Mouse (Mus musculus) gastrocnemius, adult 2 months (tissue): ENCODE data around the gene Tmem222. TPM values are rescaled to one million over a fixed set of nuclear protein-coding genes. Genes with fewer than 3 reads are reported as not detected.

Source experiments
- DNase-seq: peaks from one replicate; pipeline ENCODE4 v3.0.0; 2022
- H3K27ac ChIP-seq: fragments of 200-600 bp; 2 replicates; pipeline ENCODE4 v1.8.1; 2022; ENCODE audit warnings: mild to moderate bottlenecking
- H3K4me3 ChIP-seq: fragments of 200-600 bp; 2 replicates; pipeline ENCODE4 v1.8.1; 2022; ENCODE audit warnings: mild to moderate bottlenecking, moderate library complexity
- CTCF ChIP-seq: fragments of 200-600 bp; IDR thresholded peaks from 2 replicates; pipeline ENCODE4 v1.8.1; 2022; ENCODE audit warnings: antibody characterized with exemption, mild to moderate bottlenecking, moderate library complexity
- intact Hi-C: fragments of 180-260 bp; cut with DNase I; formaldehyde crosslinking; loops from one replicate; pipeline ENCODE4 v1.15.1; 2025
- total RNA-seq, 2 experiments: library from RNA; stranded (reverse); gene quantifications; 2 replicates each; pipeline ENCODE4 v1.2.3; 2021

Gene Tmem222
- total RNA-seq, 2 experiments from 2014 or later, result 21.6 to 25.7 TPM

DNA sequence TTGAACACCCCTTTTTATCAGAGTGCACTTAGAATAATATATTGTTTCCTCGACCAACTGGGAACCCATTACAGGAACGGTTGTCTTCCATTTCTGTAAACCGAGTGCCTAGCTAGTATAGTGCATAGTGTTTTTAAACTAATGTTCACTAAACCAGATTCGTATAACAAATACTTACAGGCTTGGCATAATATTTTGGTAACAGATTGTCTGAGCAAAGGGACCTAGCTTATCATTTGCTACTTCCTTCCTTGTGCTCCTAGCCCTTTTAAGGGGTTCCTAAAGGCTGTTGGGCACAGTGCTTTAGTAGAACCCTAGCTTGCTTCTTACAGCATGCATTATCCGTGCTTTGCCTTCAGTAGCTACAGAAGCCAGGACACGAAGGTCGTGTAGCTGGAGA, 3.9 kb upstream of the Tmem222 start:
- no peak overlapping the region for H3K27ac ChIP-seq
- H3K4me3 ChIP-seq, result no peak overlapping the region
- no peak for DNase-seq
- no peak for TF ChIP-seq CTCF
- intact Hi-C loops, result no loop called here

DNA sequence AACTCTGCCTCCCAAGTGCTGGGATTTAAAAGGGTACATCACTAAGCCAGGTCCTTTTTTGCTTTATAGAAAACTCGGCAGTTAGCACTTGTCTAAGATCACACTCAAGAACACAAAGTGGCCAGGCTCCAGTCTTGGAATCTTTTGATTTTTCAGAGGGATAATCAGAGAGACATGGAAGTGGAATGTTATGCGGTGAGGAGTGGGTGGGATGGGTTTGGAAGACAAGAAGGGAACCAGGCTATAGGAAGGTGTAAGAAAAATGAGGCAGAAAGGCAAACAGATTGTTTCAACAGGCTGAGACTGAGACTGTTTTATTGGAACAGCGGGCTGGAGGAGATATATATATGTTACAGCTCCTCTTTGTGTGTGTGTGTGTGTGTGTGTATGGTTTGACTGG, 890 bp upstream of the Tmem222 start:
- DNase-seq, result peak; percentile 6
- intact Hi-C loops, result no loop called here
- Histone ChIP-seq H3K27ac (peak overlapping the region; percentile 95), H3K4me3 (peak overlapping the region; percentile 81)
- no peak for TF ChIP-seq CTCF

DNA sequence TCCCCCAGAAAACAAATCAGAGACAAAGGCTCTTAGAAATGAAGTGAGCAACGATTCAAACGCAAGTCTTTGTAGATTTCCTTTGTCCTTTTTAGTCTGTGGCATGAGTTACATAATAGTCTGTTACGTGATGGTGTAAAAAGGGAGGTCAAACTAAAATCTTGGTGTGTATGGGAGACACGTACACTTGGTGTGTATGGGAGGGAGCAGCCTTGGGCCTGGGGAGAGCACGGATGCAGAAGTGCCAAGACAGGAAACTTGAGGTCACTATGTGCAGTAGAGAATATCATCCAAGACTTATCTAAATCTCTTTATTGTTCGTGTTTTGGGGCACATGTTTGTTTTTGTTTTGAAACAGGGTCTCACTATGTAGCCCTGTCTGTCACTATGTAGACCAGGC, 475 bp upstream of the Tmem222 start:
- intact Hi-C loops, result no loop called here
- peak overlapping the region; percentile 95 for H3K27ac ChIP-seq

DNA sequence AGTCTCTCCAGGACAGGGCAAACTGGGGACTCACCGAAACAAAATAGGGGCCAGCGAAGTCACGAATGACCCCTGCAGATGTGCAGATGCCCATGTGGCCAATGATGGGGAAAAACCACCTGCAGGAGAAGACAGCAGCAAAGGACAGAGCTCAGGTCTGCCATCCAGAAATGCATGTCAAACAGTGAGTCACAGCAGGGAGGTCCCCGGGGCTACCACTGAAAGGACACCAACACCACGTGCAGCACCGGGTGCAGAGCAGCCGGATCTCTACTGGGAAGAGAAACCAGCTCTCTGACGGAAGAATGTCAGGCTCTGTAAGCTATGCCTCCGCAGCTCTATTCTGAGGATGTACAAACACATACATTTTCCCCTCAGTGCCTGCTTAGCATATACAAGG, 6.7 kb downstream of the Tmem222 start:
- TF ChIP-seq CTCF, result no peak
- no peak overlapping the region for H3K4me3 ChIP-seq
- intact Hi-C loops, result no loop called here
- DNase-seq, result peak; percentile 16
- no peak overlapping the region for H3K27ac ChIP-seq

More for the DNA sequence above, 475 bp upstream of the Tmem222 start:
- DNase-seq, result peak; percentile 18
- TF ChIP-seq CTCF, result no peak
- H3K4me3 ChIP-seq, result peak overlapping the region; percentile 81

DNA sequence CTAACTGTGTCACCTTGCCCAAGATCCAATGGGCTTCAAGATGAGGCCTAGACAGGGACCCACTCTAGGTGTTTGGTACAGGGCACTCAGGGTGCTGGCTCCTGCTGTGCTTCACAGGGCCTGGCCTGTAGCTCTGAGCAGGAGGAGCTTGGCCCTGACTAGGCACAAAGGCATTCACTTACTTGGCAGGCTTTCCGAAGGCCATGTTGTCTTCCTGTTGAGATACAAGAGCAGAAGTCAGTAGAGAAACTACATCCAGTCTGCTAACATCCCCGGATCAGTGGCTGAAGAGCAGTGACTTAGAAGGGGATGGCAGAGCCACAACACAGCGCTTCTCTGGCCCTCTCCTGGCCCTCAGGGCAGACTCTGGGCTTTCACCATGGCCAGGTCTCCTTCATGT, 8.0 kb downstream of the Tmem222 start:
- intact Hi-C loops, result no loop called here
- DNase-seq, result no peak
- TF ChIP-seq CTCF, result no peak
- Histone ChIP-seq H3K27ac (peak overlapping the region; percentile 69), H3K4me3 (no peak overlapping the region)

DNA sequence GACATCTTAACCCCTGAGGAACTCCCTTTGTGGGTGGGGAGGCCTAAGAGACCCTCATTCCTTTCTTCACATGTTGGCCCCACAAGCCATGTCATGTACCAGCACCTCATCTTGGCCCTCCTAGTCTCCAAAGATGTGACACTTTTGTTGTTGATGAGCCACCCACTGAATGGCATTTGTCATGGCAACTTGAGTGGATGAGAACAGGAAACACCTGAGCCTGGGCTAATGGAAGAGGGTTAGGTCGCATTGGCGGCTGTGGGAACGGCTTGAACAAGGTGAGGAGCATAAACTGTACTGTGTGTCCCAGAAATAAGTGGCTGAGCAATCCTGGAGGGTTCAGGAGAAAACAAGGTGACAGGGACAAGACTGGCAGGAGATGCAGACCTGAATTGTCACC, 8.7 kb downstream of the Tmem222 start:
- intact Hi-C loops, result no loop called here
- Histone ChIP-seq H3K4me3 (no peak overlapping the region), H3K27ac (no peak overlapping the region)
- peak; percentile 15 for DNase-seq
- TF ChIP-seq CTCF, result no peak

DNA sequence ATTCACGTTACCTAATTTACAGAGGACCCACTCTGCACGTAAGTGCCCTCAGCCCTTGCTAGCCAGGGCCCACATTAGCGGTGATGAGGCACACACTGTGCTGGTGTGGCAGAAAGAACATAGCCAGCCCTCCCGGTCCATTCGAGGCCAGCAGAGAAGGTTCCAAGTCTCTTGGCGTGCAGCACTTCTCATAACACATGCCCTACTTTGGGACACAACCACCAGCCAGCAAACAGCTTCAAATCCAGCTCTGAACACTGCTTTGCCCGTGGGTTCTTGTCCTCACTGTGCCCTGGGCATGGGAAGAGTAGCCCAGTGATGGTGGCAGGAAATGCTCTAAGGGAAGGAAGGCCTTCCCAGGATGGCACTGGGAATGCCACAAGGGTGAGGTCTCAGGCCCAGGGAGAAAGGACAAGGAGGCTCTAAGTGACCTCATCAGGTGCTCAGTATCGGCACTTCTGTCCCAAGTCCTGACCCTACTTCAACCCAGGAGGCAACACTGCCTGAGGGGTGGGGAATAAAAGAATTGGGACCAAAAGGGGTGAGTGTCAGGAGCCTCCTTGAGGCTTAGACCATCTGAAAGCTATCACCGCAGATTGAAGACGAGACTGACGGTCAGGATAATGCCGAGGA, 11.2 kb downstream of the Tmem222 start:
- Histone ChIP-seq H3K4me3 (no peak overlapping the region), H3K27ac (peak overlapping the region; percentile 78)
- TF ChIP-seq CTCF, result no peak
- DNase-seq, result peak; percentile 70
- intact Hi-C loops, result no loop called here

DNA sequence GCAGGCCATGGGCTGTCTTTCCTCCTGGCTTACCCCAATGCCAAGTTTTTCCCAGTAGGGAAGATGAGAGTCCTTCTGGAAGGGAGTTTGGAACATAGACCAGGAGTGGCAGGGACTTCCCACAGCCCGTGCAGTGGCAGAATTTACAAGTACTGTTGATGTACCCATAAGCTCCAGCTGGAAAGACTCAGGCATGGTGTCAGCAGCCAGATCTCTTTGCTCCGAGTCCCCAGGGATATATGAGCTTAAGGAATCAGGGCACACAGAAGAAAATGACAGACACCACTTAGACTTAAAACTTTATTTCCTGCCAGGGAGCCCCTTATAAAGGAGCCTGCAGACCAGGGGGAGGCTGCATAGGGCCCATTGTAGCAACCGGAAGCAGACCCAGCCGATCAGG, 11.8 kb downstream of the Tmem222 start:
- H3K4me3 ChIP-seq, result no peak overlapping the region
- TF ChIP-seq CTCF, result no peak
- peak; percentile 16 for DNase-seq
- H3K27ac ChIP-seq, result peak overlapping the region; percentile 78
- intact Hi-C loops, result no loop called here

DNA sequence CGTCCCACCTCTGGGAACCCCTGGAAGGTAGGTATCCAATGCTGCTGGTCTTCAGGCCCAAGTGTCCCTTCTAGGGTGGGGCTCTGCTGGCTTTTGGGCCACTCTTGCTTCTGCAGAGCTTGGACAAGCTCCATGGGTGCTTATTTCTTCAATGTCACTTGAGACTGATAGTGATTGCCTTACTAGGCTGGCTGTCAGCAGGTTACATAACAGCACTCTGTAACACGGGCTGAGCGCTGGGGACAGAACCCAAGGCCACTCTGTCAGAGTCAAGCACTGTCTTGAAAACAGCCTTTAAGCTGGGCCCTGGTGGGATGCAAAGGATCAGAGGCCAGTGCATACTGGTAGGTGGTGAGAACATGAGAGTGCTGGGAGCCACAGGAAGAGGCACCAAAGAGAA, 12.3 kb downstream of the Tmem222 start:
- DNase-seq, result peak; percentile 31
- intact Hi-C loops, result no loop called here
- Histone ChIP-seq H3K27ac (peak overlapping the region; percentile 78), H3K4me3 (no peak overlapping the region)
- no peak for TF ChIP-seq CTCF

DNA sequence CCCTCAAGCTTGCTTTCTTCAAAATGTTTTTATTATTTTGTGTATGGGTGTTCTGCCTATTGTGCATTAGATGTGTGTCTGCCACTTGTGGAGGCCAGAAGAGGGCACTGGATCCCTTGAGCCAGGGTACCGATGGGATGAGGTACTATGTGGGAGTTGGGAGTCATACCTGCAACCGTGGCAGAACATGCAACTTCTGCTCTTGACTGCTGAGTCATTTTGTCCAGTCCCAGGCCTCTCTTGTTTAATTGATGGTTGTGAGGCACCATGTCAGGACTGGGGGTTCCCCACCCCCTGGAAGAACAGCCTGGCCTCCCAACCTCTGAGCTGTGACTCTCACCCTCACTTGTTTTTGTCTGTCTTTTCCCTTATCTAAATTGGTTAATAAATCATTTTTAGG, 13.0 kb downstream of the Tmem222 start:
- Histone ChIP-seq H3K4me3 (no peak overlapping the region), H3K27ac (no peak overlapping the region)
- intact Hi-C loops, result no loop called here
- DNase-seq, result peak; percentile 8
- no peak for TF ChIP-seq CTCF

DNA sequence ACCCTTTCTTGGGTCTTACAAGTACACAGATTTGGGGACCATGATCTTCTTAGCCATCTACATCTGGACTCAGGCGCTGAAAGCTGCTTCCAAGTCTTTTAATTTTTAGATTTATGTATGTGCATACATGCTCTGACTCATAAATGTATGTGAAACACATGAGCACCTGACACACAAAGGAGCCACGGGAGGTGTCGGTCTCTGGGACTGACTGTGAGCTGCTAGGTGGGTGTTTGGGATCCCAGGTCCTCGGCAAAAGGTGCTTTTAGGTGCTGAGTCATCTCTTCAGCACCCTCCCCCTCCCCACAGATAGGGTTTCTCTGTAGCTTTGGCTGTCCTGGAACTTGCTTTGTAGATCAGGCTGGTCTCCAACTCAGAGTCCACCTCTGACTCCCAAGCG, 13.8 kb downstream of the Tmem222 start:
- Histone ChIP-seq H3K4me3 (no peak overlapping the region), H3K27ac (no peak overlapping the region)
- intact Hi-C loops, result no loop called here
- peak; percentile 6 for DNase-seq
- no peak for TF ChIP-seq CTCF

DNA sequence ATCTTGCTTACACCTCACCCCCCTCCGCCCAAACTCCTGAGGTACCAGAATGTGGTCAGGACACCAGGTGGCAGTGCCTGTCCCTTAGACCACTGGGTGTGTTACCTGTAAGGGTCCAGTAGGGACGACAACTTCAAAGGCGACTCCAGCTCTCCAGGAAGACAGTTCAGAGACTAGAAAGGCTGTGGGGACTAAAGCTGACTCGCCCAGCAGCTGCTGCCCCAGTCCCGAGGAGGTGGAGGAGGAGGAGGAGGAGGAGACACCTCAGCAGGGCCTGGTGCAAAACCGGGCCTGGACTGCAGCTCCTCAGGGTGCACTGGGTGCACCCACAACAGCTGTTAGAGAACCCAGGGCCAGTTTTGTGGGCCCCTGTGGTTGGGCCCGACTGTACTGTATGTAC, 14.7 kb downstream of the Tmem222 start, which contains the start of gene Sytl1:
TSS of gene Sytl1 (minus strand) at position 232 of the 400 bp plus-strand sequence.
- peak; percentile 12 for DNase-seq
- no peak for TF ChIP-seq CTCF

DNA sequence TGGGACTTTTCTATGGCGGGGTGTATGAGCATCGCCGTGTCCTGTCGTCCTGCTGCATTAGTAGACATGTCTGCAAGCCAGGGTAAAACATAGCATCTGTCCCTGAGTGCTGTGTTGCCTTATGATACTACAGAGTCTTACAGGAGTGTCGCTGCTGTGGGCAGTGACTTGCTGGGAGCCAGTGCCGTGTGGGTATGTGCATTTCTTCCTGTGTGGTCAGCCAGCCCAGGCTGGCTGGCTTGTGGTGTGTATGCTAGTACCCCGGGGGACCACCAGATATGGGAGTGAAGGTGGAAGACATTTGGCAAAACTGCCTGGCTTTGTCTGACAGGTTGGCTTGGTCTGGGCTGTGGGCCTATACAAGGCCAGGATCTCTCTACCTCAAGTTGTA, 15.2 kb downstream of the Tmem222 start:
- DNase-seq, result no peak
- Histone ChIP-seq H3K4me3 (no peak overlapping the region), H3K27ac (no peak overlapping the region)
- TF ChIP-seq CTCF, result no peak
- intact Hi-C loops, result no loop called here

More for the DNA sequence above, 14.7 kb downstream of the Tmem222 start, which contains the start of gene Sytl1:
- Histone ChIP-seq H3K27ac (no peak within 1 kb of the TSS), H3K4me3 (no peak within 1 kb of the TSS)
- intact Hi-C loops, result no loop called here
